Mouse (Mus musculus) embryonic facial prominence, embryonic 11.5 days (tissue): ENCODE results near the gene Taar2. TPM values are rescaled to one million over a fixed set of nuclear protein-coding genes. Genes with fewer than 3 reads are reported as not detected.

Experiments used
- ATAC-seq: fragments of 200-750 bp; cut with Nextera tagmentation; replicated peaks from 2 replicates; pipeline ENCODE4 v1.8.0; 2017; ENCODE audit warnings: low read depth; ENCODE audit not compliant: insufficient number of reproducible peaks, low FRiP score, low TSS enrichment
- DNase-seq: peaks from one replicate; pipeline ENCODE4 v3.0.0-alpha.2; 2015; ENCODE audit warnings: low spot score
- H3K27ac ChIP-seq: fragments of 300-500 bp; sonication (generic); replicated peaks from 2 replicates; pipeline ENCODE4 v1.5.1; 2014; ENCODE audit warnings: mild to moderate bottlenecking, low read depth, low read length, control low read depth
- H3K27me3 ChIP-seq: fragments of 300-500 bp; sonication (generic); 2 replicates; pipeline ENCODE4 v1.6.1; 2014; ENCODE audit warnings: mild to moderate bottlenecking, low read length, moderate library complexity, mixed read lengths; ENCODE audit not compliant: control insufficient read depth, insufficient read depth
- H3K36me3 ChIP-seq: fragments of 300-500 bp; sonication (generic); replicated peaks from 2 replicates; pipeline ENCODE4 v1.6.1; 2014; ENCODE audit warnings: low read depth, mild to moderate bottlenecking, low read length, moderate library complexity, mixed read lengths; ENCODE audit not compliant: control insufficient read depth, insufficient read depth
- H3K4me1 ChIP-seq: fragments of 300-500 bp; sonication (generic); 2 replicates; pipeline ENCODE4 v1.6.1; 2014; ENCODE audit warnings: low read length, mixed read lengths; ENCODE audit not compliant: control insufficient read depth, insufficient read depth
- H3K4me2 ChIP-seq: fragments of 300-500 bp; sonication (generic); 2 replicates; pipeline ENCODE4 v1.6.1; 2014; ENCODE audit warnings: low read depth, mild to moderate bottlenecking, control low read depth, low read length, moderate library complexity
- H3K4me3 ChIP-seq: fragments of 300-500 bp; sonication (generic); 2 replicates; pipeline ENCODE4 v1.5.1; 2014; ENCODE audit warnings: low read depth, low read length, control low read depth
- H3K9ac ChIP-seq: fragments of 300-500 bp; sonication (generic); replicated peaks from 2 replicates; pipeline ENCODE4 v1.6.1; 2014; ENCODE audit warnings: mild to moderate bottlenecking, control low read depth, low read length
- H3K9me3 ChIP-seq: fragments of 300-500 bp; sonication (generic); replicated peaks from 2 replicates; pipeline ENCODE4 v1.6.1; 2016; ENCODE audit warnings: mild to moderate bottlenecking, low read length, inconsistent platforms, mixed read lengths; ENCODE audit not compliant: control insufficient read depth
- WGBS: fragments of 180-500 bp; shearing (Covaris S2); extraction: QIAGEN DNeasy Blood & Tissue Kit; methylation state at CpG from one replicate; pipeline ENCODE4 v1.1.7; 2014; 5-methylcytosine and 5-hydroxymethylcytosine counted together
- polyA plus RNA-seq: library from polyadenylated mRNA; unstranded; fragments of >200 nt; fragmentation: Nextera tagmentation; extraction: Ambion mirVana; gene quantifications from 2 replicates; pipeline ENCODE4 v1.2.1, GENCODE M21; 2014

Taar2 gene
- polyA plus RNA-seq, 1 experiment from 2014 or later, result not detected

- Histone ChIP-seq H3K36me3 (no peaks in the 10 kb centered on the region), H3K4me3 (no peak overlapping the region), H3K4me1 (no peaks in the 10 kb centered on the region), H3K9me3 (no peaks in the 10 kb centered on the region), H3K27me3 (no peaks in the 10 kb centered on the region), H3K27ac (no peak overlapping the region), H3K9ac (no peak overlapping the region), H3K4me2 (no peak overlapping the region)
- 79% methylated on average over 2 of the region's 2 CpGs for WGBS
- DNase-seq (no peak), ATAC-seq (no peak)
Observed at GRCm38 (mm10) chr10:23923941-23924340, 14.4 kb upstream of the Taar2 start.

DNA sequence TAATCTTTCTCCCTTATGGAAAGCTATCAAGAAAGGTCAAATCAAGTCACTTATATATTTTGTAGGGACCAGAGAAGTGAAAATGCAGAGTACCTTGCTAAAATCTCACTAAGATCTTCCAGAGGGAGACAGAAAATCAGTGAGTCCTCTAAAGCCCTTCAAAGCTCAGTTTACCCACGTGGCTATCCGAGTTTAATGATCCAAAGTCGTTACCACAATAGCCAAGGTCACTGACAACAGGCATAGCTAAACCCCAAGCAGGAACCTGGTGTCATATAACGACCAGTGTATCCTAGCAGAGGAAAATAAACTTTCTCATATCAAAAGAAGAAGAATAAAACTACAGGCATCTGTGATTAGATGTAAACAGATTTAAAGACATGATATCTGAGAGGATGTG lies 759 bp upstream of the Taar2 start:
- 42% methylated on average over 4 of the region's 4 CpGs for WGBS
- H3K4me3 ChIP-seq, result no peak overlapping the region
- no peaks in the 10 kb centered on the region for H3K4me1 ChIP-seq
- no peak overlapping the region for H3K4me2 ChIP-seq
- no peak for DNase-seq
- H3K9ac ChIP-seq, result no peak overlapping the region
- H3K36me3 ChIP-seq, result no peaks in the 10 kb centered on the region
- ATAC-seq, result no peak
- no peaks in the 10 kb centered on the region for H3K9me3 ChIP-seq
- no peaks in the 10 kb centered on the region for H3K27me3 ChIP-seq
- H3K27ac ChIP-seq, result no peak overlapping the region

DNA sequence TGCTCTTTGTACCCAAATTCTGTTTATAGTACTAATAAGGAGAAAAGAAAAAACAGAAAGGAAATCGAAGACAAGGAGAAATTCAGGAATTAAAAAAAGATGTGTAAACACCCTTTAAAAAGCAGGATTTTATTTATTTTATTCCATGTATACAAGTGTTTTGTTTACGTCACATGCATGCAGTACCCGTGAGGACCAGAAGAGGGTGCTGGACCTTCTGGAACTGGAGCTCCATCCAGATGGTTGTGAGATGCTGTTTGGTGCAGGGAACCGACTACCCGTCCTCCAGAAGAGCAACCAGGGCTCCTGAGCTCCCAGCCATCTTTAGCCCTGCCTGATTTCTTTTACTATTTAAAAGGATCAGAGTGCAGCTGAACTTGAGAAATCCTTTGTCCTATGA lies 4.1 kb downstream of the Taar2 start:
- H3K4me3 ChIP-seq, result no peak overlapping the region
- DNase-seq (peak; percentile 10), ATAC-seq (no peak)
- H3K4me1 ChIP-seq, result no peaks in the 10 kb centered on the region
- H3K4me2 ChIP-seq, result no peak overlapping the region
- no peaks in the 10 kb centered on the region for H3K27me3 ChIP-seq
- no peak overlapping the region for H3K9ac ChIP-seq
- H3K9me3 ChIP-seq, result no peaks in the 10 kb centered on the region
- no peaks in the 10 kb centered on the region for H3K36me3 ChIP-seq
- WGBS, result 78% methylated on average over 5 of the region's 5 CpGs
- H3K27ac ChIP-seq, result no peak overlapping the region

GRCm38 (mm10) chr10:23948026-23948425 lies 9.7 kb downstream of the Taar2 start:
- Histone ChIP-seq H3K27me3 (no peaks in the 10 kb centered on the region), H3K36me3 (no peaks in the 10 kb centered on the region), H3K4me2 (no peak overlapping the region), H3K4me1 (no peaks in the 10 kb centered on the region), H3K4me3 (no peak overlapping the region), H3K27ac (no peak overlapping the region), H3K9me3 (no peaks in the 10 kb centered on the region), H3K9ac (no peak overlapping the region)
- ATAC-seq (no peak), DNase-seq (no peak)
- 77% methylated on average over 7 of the region's 7 CpGs for WGBS

DNA sequence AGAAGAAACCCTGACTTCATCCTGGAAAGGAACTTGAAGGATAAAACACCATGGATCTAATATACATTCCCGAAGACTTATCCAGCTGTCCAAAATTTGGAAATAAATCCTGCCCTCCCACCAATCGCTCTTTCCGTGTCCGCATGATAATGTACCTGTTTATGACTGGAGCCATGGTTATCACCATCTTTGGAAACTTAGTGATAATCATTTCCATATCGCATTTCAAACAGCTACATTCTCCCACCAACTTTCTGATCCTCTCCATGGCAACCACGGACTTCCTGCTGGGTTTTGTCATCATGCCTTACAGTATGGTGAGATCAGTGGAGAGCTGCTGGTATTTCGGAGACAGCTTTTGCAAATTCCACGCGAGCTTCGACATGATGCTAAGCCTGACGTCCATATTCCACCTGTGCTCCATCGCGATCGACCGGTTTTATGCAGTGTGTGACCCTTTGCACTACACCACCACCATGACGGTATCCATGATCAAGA lies 11.2 kb downstream of the Taar2 start, which contains the start of gene Taar3:
Gene Taar3, plus strand, starts transcription at position 51 of the 498 bp plus-strand sequence.
- DNase-seq, result no peak
- Histone ChIP-seq H3K27me3 (no peaks in the 10 kb centered on the region), H3K27ac (no peak within 1 kb of the TSS), H3K4me1 (no peaks in the 10 kb centered on the region), H3K4me3 (no peak within 1 kb of the TSS), H3K9ac (no peak within 1 kb of the TSS), H3K9me3 (no peaks in the 10 kb centered on the region), H3K36me3 (no peaks in the 10 kb centered on the region), H3K4me2 (no peak within 1 kb of the TSS)
- 85% methylated on average over 16 of the region's 16 CpGs for WGBS
- no peak for ATAC-seq

GRCm38 (mm10) chr10:23951714-23952113 lies 13.3 kb downstream of the Taar2 start:
- ATAC-seq (no peak), DNase-seq (no peak)
- no peaks in the 10 kb centered on the region for H3K4me1 ChIP-seq
- no peak overlapping the region for H3K27ac ChIP-seq
- no peaks in the 10 kb centered on the region for H3K36me3 ChIP-seq
- H3K4me2 ChIP-seq, result no peak overlapping the region
- H3K9ac ChIP-seq, result no peak overlapping the region
- H3K9me3 ChIP-seq, result no peaks in the 10 kb centered on the region
- 79% methylated on average over 6 of the region's 6 CpGs for WGBS
- H3K27me3 ChIP-seq, result no peaks in the 10 kb centered on the region
- H3K4me3 ChIP-seq, result no peak overlapping the region

GRCm38 (mm10) chr10:23959071-23959470 lies 20.7 kb downstream of the Taar2 start:
- H3K4me1 ChIP-seq, result no peaks in the 10 kb centered on the region
- no peak overlapping the region for H3K4me3 ChIP-seq
- no peaks in the 10 kb centered on the region for H3K36me3 ChIP-seq
- no peak overlapping the region for H3K27ac ChIP-seq
- DNase-seq, result no peak
- no peak overlapping the region for H3K9ac ChIP-seq
- no peak overlapping the region for H3K4me2 ChIP-seq
- H3K27me3 ChIP-seq, result no peaks in the 10 kb centered on the region
- no peak for ATAC-seq
- H3K9me3 ChIP-seq, result no peaks in the 10 kb centered on the region
- 65% methylated on average over 3 of the region's 3 CpGs for WGBS

DNA sequence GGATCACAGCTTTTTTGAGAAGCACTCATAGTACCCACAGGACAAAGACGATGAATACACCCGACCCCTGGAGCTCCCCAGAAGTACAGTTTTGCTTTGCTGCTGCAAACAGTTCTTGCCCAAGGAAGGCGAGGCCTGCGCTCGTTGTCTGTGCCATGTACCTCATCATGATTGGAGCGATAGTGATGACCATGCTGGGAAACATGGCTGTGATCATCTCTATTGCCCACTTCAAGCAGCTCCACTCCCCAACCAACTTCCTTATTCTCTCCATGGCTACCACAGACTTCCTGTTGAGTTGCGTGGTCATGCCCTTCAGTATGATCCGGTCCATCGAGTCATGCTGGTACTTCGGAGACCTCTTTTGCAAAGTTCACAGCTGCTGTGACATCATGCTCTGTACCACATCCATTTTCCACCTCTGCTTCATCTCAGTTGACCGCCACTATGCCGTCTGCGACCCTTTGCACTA lies 22.1 kb downstream of the Taar2 start, which contains the start of gene Taar4:
Gene Taar4, plus strand, starts transcription at position 51 of the 472 bp plus-strand sequence.
- WGBS, result 94% methylated on average over 13 of the region's 13 CpGs
- H3K27me3 ChIP-seq, result no peaks in the 10 kb centered on the region
- no peaks in the 10 kb centered on the region for H3K4me1 ChIP-seq
- no peak within 1 kb of the TSS for H3K27ac ChIP-seq
- no peak within 1 kb of the TSS for H3K4me3 ChIP-seq
- H3K36me3 ChIP-seq, result no peaks in the 10 kb centered on the region
- no peaks in the 10 kb centered on the region for H3K9me3 ChIP-seq
- no peak within 1 kb of the TSS for H3K4me2 ChIP-seq
- H3K9ac ChIP-seq, result no peak within 1 kb of the TSS
- ATAC-seq (no peak), DNase-seq (no peak)
